Mouse (Mus musculus) naive thymus-derived CD4-positive, alpha-beta T cell, adult 2 months (primary cell): ENCODE measurements around the gene Tnf.
"Not testable (repeated sequence)": the region's sequence is repeated elsewhere in the genome, so short reads cannot be mapped to it uniquely, and the experiment has no call there.

ENCODE experiments used
- DNase-seq: peaks from one replicate; pipeline ENCODE4 v3.0.0-alpha.2; 2011; ENCODE audit warnings: low read depth

Gene Tnf

DNA sequence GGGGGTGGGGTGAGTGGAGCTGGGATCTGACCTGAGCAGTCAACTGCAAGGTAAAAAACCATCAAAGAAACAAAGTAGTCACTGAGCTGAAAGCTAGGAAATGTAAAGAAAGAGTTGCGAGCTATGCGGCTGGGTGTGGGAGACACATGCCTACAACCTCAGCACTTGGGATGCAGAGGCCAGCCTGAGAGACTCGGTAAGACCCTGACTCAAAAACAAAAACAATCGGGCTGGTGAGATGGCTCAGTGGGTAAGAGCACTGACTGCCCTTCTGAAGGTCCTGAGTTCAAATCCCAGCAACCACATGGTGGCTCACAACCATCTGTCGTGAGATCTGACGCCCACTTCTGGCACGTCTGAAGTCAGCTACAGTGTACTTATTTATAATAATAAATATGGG, 32.3 kb upstream of the Tnf start:
- DNase-seq = not testable (repeated sequence)

GRCm38 (mm10) chr17:35233114-35233980, 31.5 kb upstream of the Tnf start, which contains the start of gene Atp6v1g2:
Gene Atp6v1g2, plus strand, starts transcription at chr17:35233660.
- DNase-seq = peak; percentile 66

DNA sequence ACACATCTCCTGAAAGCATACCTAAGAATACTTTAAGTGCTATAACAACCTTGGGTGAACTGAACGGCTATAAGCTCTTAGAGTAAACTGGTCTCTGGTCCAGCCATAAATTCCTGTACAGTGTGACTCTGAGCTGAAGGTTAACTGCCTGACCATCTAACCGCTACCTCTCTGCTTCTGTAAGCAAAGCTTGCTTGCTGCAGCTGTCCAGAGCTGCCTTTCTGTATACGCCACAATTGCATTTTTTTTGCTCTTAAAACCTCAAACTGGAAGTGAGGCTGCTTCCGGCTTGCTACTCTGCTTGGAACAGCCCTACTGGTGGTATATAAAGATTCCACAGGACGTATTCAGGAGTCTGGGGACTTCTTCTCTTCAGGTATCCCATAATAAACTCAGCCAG, 30.9 kb upstream of the Tnf start:
- peak; percentile 82 for DNase-seq

- peak; percentile 92 for DNase-seq
Measured at GRCm38 (mm10) chr17:35232043-35232442, 30.2 kb upstream of the Tnf start.

DNA sequence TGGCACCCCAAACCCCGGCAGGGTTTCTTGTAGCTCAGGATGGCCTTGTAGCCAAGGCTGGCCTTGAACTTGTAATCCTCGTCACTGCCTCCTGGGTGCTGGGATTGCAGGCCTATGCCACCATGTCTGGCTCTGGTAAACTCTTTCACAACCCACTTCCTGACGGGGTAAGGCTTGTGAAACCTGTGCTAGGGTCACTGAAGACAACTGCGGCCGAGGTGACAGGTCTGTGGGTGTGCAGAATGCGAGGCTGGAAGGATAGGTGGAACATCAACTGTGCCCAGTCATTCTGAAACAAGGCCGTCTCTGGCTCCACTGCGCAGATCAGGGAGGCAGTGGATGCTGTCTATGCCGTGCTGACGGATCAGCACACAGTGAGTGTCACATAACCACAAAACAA, 29.2 kb upstream of the Tnf start:
- peak; percentile 54 for DNase-seq

- peak; percentile 54 for DNase-seq
Measured at GRCm38 (mm10) chr17:35226561-35227046, 24.8 kb upstream of the Tnf start.

DNA sequence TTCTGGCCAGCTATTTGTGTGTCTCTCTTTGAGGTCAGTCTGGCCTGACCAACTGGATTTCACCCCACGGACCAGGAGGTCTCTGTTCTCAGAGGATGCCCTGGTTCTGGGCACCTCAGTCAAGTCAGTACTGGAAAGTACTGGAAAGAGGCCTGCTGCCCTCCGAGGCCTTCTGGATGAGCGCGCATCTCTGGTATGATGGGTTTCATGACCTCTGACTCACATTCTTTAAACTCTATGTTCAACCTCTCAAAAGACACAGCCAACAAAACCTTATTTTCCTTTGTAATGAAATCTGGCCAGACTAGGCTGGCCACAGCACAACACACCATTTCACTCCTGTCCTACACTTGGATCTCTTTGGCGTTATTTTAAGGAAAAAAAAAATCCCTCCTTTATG, 23.6 kb upstream of the Tnf start:
- no peak for DNase-seq

DNA sequence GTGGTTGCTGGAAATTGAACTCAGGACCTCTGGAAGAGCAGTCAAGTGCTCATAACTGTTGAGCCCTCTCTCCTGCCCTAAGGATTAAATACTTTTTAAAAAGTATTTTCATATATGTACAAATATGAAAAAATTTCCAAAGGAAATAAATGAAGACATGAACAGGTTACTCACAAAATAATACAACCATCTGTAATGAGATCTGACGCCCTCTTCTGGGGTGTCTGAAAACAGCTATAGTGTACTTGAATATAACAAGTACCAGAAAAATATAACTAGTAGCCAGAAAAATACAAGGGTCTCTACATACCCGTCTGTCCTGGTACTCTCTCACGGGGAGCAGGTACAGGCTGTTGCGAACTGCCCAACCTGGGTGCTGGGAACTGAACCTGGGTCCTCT, 22.8 kb upstream of the Tnf start:
- DNase-seq = no peak

DNA sequence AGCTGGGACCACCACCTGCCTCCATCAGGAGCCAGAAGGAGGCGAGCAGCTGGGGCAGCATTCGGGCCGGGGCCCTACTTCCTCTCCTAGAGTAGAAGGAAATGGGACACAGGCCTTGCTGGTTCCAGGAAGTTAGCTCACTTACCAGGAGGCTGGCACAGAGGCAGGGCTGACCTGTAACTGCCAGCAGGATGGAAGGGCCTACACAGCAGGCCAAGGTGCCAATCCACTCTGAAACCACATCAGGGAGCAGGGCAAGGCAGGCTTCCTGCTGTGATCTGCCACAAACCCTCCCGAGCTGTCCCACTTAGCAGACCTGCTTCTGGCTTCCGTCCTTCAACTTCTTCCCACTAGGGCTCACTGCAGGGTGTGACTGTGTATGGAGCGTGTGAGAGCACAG, 20.5 kb upstream of the Tnf start:
- peak; percentile 54 for DNase-seq

DNA sequence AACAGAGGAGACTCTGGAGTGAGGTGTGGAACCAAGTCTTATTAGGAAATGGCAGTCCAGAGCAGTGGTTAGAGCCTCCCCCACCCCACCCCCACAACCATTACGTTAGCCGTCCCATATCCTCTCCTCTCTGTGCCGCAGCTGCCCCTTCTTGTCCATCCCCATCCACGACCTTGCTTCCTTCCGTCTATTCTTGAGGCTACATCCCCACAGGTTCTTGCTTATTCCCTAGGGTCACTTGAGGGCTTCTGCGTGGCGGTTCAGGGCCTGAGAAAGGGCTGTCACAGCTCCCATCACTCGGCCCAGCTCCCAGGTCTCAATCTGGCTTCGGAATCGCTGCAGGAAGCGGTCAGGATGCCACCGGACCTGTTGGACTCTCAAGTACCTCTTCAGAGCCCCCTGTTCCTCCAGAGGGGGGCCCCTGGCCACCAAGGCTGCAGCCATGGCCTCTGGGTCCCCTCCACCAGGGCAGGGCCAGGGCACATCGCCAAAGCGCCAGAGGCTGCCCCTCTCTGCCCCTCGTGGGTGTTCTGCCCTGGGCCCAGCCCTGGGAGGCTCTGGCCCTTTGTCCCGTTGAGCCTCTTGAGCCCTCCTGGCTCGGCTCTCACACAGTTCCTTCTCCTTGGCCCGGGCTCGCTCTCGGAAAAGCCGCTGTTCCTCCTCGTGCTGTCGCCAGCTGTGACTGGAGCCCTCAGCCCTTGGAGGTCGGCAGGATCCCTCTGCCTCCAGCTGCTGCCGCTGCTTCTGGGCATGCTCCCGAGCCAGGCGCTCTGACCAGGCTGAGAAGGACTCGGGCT, 18.5 kb upstream of the Tnf start, which contains the start of gene Gm16181:
Gm16181 (plus strand) TSS at position 679 of the 797 bp plus-strand sequence.
- DNase-seq = no peak

DNA sequence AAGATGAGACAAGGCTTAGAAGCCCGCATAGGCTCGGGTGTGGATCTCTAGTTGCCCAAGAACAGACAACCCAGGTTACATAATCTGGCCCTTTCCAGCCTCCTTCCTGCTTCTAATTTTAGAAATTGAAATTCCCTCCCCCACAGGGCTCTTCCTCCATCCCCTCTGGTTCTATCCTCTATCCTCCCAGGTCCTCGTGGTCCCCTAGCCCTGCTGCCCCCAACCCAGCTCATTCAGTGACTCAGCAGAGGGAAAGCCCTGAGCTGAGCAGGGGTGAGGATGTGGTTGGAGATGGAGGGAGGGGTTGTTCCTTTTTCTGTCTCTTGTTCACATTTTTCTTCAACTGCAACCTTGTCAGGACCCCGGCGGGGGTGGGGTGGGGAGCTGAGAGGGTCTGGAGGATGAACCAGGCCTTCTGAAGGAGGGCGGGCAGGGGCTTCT, 17.8 kb upstream of the Tnf start:
- peak; percentile 69 for DNase-seq

DNA sequence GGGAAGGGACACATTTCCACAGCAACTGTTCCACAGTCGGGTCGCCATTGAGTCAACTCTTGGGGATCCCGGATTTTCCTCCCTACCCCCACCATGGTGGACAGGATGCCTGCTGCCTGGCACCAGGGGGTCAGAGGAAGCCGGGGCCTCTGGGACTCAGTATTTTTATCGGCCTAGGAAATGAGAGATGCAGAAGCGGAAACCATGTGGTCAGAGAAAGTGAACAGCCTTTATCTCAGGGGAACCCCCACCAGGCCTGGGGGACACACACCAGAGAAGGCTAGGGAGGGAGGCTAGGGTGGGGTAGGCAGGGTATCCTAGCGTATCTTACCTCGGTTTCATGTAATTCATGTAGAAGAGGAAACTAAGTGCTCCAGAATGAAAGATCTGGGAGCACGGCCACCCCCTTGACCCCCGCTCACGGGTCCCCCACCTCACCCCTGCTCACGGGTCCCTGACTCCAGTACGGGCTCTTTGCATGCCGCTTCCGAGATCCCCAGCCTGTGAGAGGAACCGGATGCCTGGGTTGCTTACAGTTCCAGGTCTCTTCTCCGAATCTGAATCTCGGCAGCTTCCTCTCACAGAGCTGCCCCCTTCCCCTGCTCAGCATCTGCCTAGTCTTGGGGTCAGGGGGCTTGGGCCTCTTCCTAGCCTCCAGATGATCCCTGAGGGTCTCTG, 16.8 kb upstream of the Tnf start:
- DNase-seq = peak; percentile 64

GRCm38 (mm10) chr17:35213071-35213470, 11.3 kb upstream of the Tnf start:
- no peak for DNase-seq

DNA sequence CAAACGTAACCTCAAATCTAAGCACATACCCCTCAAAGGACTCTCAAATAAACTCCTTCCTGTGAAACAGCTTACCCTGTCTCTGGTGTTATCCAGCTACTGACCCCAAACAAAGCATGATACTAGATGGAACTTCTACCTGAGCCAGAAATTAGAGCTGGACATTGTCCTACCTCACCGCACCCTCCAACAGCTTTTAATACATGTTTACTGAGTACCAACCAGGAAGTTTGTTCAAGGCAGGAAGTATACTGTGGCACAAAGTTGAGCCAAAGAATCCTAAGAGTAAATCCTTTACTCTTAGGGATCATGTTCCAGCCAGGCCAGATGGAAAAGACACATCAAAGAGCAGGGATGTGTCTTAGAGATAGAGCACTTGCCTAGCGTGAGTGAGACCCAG, 8.8 kb upstream of the Tnf start:
- DNase-seq = peak; percentile 44

- peak; percentile 90 for DNase-seq
Measured at GRCm38 (mm10) chr17:35209785-35210535, 8.2 kb upstream of the Tnf start.

DNA sequence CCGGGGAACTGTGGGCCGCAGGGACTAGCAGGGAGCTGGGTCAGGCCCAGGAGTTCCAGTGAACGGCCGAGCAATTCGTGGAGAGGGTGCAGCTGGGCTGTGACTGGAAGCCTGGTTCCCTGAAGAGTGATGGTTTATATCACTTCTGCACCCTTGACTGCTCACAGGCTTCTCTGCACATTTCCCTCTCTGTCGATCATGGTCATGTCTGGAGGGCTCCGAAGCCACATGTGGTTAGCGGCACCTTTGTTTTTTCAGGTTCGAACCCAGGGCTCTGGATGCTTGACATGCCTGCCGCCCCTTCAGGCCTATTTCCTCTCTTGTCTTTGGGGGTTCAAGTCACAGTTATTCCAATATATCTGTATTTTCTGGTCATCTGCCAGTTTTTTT, 3.6 kb upstream of the Tnf start:
- DNase-seq = no peak

DNA sequence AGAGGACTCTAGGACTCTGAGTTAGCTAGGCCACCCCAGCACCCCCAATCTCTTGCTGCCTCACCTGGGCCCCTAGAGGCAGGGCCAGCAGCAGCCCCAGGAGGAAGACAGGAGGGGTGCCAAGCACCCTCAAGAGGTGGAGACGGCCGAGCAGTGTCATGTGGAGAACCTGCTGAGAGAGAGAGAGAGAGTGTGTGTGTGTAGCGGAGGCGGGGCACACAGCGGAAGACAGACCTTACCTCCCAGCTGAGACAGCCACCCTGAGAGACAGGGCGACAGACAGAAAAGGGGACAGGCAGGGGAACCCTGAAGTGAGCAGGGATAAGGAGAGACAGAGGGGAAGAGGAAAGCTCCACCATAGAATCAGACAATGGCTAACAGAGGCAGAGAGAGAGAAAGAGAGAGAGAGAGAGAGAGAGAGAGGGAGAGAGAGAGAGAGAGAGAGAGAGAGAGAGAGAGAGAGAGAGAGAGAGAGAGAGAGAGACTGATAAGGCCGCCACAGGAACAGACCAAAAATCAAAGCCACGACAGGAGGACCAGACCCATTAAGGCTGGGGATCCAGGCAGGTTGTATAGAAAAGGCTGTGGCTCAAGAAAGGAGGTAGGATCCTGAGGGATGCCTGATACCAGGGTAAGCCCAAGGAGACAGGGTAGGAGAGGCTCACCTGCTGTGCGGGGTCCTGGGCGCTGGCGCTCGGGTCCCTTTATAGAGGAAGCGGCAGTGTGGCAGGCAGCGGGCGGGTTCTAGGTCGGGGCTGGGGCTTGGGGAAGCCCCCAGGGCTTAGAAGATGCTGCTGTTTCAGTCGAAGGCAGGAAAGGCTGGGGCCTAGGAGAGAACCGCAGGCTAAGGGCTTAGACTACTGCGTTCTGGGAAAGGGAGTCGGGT, 2.9 kb upstream of the Tnf start, which contains the start of gene Lta:
Lta (minus strand) TSS at position 858 of the 886 bp plus-strand sequence.
- peak; percentile 89 for DNase-seq

- DNase-seq = no peak
Measured at GRCm38 (mm10) chr17:35202442-35202841, 635 bp upstream of the Tnf start.

- DNase-seq = peak; percentile 60
Measured at GRCm38 (mm10) chr17:35201128-35201527, 679 bp downstream of the Tnf start.

GRCm38 (mm10) chr17:35200398-35200797, 1.4 kb downstream of the Tnf start:
- DNase-seq = peak; percentile 92
